Mouse (Mus musculus) hindbrain, embryonic 16.5 days (tissue): ENCODE results near the gene Grpel1. TPM values are rescaled to one million over a fixed set of nuclear protein-coding genes. Genes with fewer than 3 reads are reported as not detected.

Experiments
- ATAC-seq: fragments of 200-750 bp; cut with Nextera tagmentation; 2 replicates; pipeline ENCODE4 v1.8.0; 2017; ENCODE audit warnings: moderate TSS enrichment, moderate library complexity
- H3K27ac ChIP-seq: fragments of 300-500 bp; sonication (generic); 2 replicates; pipeline ENCODE4 v1.5.1; 2014; ENCODE audit warnings: low read depth, mild to moderate bottlenecking, control low read depth, low read length, moderate library complexity
- H3K27me3 ChIP-seq: fragments of 300-500 bp; sonication (generic); replicated peaks from 2 replicates; pipeline ENCODE4 v1.6.1; 2014; ENCODE audit warnings: low read length; ENCODE audit not compliant: control insufficient read depth, insufficient read depth
- H3K36me3 ChIP-seq: fragments of 300-500 bp; sonication (generic); 2 replicates; pipeline ENCODE4 v1.6.1; 2014; ENCODE audit warnings: mild to moderate bottlenecking, low read length, moderate library complexity, mixed read lengths; ENCODE audit not compliant: control insufficient read depth, insufficient read depth
- H3K4me1 ChIP-seq: fragments of 300-500 bp; sonication (generic); 2 replicates; pipeline ENCODE4 v1.6.1; 2014; ENCODE audit warnings: low read depth, low read length; ENCODE audit not compliant: control insufficient read depth, insufficient read depth
- H3K4me2 ChIP-seq: fragments of 300-500 bp; sonication (generic); 2 replicates; pipeline ENCODE4 v1.6.1; 2014; ENCODE audit warnings: mild to moderate bottlenecking, low read length, control low read depth, moderate library complexity
- H3K4me3 ChIP-seq: fragments of 300-500 bp; sonication (generic); 2 replicates; pipeline ENCODE4 v1.5.1; 2014; ENCODE audit warnings: mild to moderate bottlenecking, low read length, control low read depth, moderate library complexity
- H3K9ac ChIP-seq: fragments of 300-500 bp; sonication (generic); 2 replicates; pipeline ENCODE4 v1.6.1; 2014; ENCODE audit warnings: low read depth, mild to moderate bottlenecking, control low read depth, low read length, moderate library complexity
- H3K9me3 ChIP-seq: fragments of 300-500 bp; sonication (generic); 2 replicates; pipeline ENCODE4 v1.6.1; 2014; ENCODE audit warnings: mild to moderate bottlenecking, low read length, moderate library complexity; ENCODE audit not compliant: control insufficient read depth
- WGBS: fragments of 180-500 bp; shearing (Covaris S2); extraction: QIAGEN DNeasy Blood & Tissue Kit; methylation state at CpG from one replicate; pipeline ENCODE4 v1.1.7; 2014; 5-methylcytosine and 5-hydroxymethylcytosine counted together
- polyA plus RNA-seq: library from polyadenylated mRNA; unstranded; fragments of >200 nt; fragmentation: Nextera tagmentation; extraction: Ambion mirVana; gene quantifications from 2 replicates; pipeline ENCODE4 v1.2.1, GENCODE M21; 2015

The Grpel1 gene
- polyA plus RNA-seq, result 42.7 and 46.8 TPM in 2 replicates

- peak within 1 kb of the TSS; percentile 92 for H3K4me3 ChIP-seq
Observed at GRCm38 (mm10) chr5:36464709-36465661, at the start of gene Grpel1. Gene Grpel1 (plus strand): TSS chr5:36464998.

GRCm38 (mm10) chr5:36419861-36420260 lies 44.9 kb upstream of the Grpel1 start:
- H3K4me3 ChIP-seq, result no peak overlapping the region
- no peak overlapping the region for H3K4me2 ChIP-seq
- H3K9me3 ChIP-seq, result no peaks in the 10 kb centered on the region
- H3K36me3 ChIP-seq, result no peaks in the 10 kb centered on the region
- 75% methylated on average over 3 of the region's 3 CpGs for WGBS
- H3K9ac ChIP-seq, result no peak overlapping the region
- no peaks in the 10 kb centered on the region for H3K27me3 ChIP-seq
- no peak overlapping the region for H3K27ac ChIP-seq
- no peak for ATAC-seq
- no peaks in the 10 kb centered on the region for H3K4me1 ChIP-seq

More at GRCm38 (mm10) chr5:36464709-36465661, at the start of gene Grpel1:
- Histone ChIP-seq H3K36me3 (peaks cover 7% of the 10 kb centered on the region), H3K4me1 (peaks cover 16% of the 10 kb centered on the region), H3K27me3 (no peaks in the 10 kb centered on the region), H3K9ac (peak within 1 kb of the TSS; percentile 82), H3K4me2 (peak within 1 kb of the TSS; percentile 98), H3K27ac (peak within 1 kb of the TSS; percentile 79), H3K9me3 (no peaks in the 10 kb centered on the region)
- under 1% methylated on average over 68 of the region's 68 CpGs for WGBS
- peak; percentile 97 for ATAC-seq

- no peaks in the 10 kb centered on the region for H3K9me3 ChIP-seq
- H3K27ac ChIP-seq, result no peak overlapping the region
- no peak overlapping the region for H3K4me2 ChIP-seq
- ATAC-seq, result no peak
- peaks cover 1% of the 10 kb centered on the region; the same call in 1 of the 2 replicates for H3K4me1 ChIP-seq
- H3K36me3 ChIP-seq, result no peaks in the 10 kb centered on the region
- no peaks in the 10 kb centered on the region for H3K27me3 ChIP-seq
- no peak overlapping the region for H3K9ac ChIP-seq
- no peak overlapping the region for H3K4me3 ChIP-seq
Observed at GRCm38 (mm10) chr5:36422689-36423088, 42.1 kb upstream of the Grpel1 start.

- H3K4me3 ChIP-seq, result no peak overlapping the region
- no peaks in the 10 kb centered on the region for H3K9me3 ChIP-seq
- no peak overlapping the region for H3K9ac ChIP-seq
- ATAC-seq, result no peak
- H3K36me3 ChIP-seq, result no peaks in the 10 kb centered on the region
- no peaks in the 10 kb centered on the region for H3K27me3 ChIP-seq
- H3K27ac ChIP-seq, result no peak overlapping the region
- H3K4me1 ChIP-seq, result peaks cover 5% of the 10 kb centered on the region; the same call in 1 of the 2 replicates
- H3K4me2 ChIP-seq, result no peak overlapping the region
Observed at GRCm38 (mm10) chr5:36424676-36425075, 40.1 kb upstream of the Grpel1 start.

GRCm38 (mm10) chr5:36426404-36426803 lies 38.4 kb upstream of the Grpel1 start:
- H3K4me2 ChIP-seq, result no peak overlapping the region
- no peak overlapping the region for H3K9ac ChIP-seq
- 83% methylated on average over 5 of the region's 5 CpGs for WGBS
- H3K4me1 ChIP-seq, result peaks cover 5% of the 10 kb centered on the region; the same call in 1 of the 2 replicates
- H3K27ac ChIP-seq, result no peak overlapping the region
- no peaks in the 10 kb centered on the region for H3K9me3 ChIP-seq
- no peaks in the 10 kb centered on the region for H3K36me3 ChIP-seq
- no peaks in the 10 kb centered on the region for H3K27me3 ChIP-seq
- no peak for ATAC-seq
- no peak overlapping the region for H3K4me3 ChIP-seq

GRCm38 (mm10) chr5:36427831-36428230 lies 37.0 kb upstream of the Grpel1 start:
- H3K4me3 ChIP-seq, result no peak overlapping the region
- no peak overlapping the region for H3K4me2 ChIP-seq
- no peaks in the 10 kb centered on the region for H3K36me3 ChIP-seq
- ATAC-seq, result peak; percentile 63; the same call in 1 of the 2 replicates
- WGBS, result 42% methylated on average over 11 of the region's 11 CpGs
- no peaks in the 10 kb centered on the region for H3K27me3 ChIP-seq
- no peaks in the 10 kb centered on the region for H3K9me3 ChIP-seq
- no peak overlapping the region for H3K27ac ChIP-seq
- H3K4me1 ChIP-seq, result peaks cover 5% of the 10 kb centered on the region; the same call in 1 of the 2 replicates
- H3K9ac ChIP-seq, result no peak overlapping the region

- Histone ChIP-seq H3K27ac (no peak overlapping the region), H3K27me3 (no peaks in the 10 kb centered on the region), H3K4me2 (no peak overlapping the region), H3K9ac (no peak overlapping the region), H3K36me3 (no peaks in the 10 kb centered on the region), H3K4me3 (no peak overlapping the region), H3K9me3 (no peaks in the 10 kb centered on the region), H3K4me1 (peaks cover 5% of the 10 kb centered on the region; the same call in 1 of the 2 replicates)
- WGBS, result 77% methylated on average over 3 of the region's 3 CpGs
- ATAC-seq, result no peak
Observed at GRCm38 (mm10) chr5:36429551-36429950, 35.2 kb upstream of the Grpel1 start.

GRCm38 (mm10) chr5:36431711-36432110 lies 33.1 kb upstream of the Grpel1 start:
- Histone ChIP-seq H3K27ac (no peak overlapping the region), H3K27me3 (no peaks in the 10 kb centered on the region), H3K36me3 (no peaks in the 10 kb centered on the region), H3K4me1 (peaks cover 5% of the 10 kb centered on the region; the same call in 1 of the 2 replicates), H3K4me2 (no peak overlapping the region), H3K4me3 (no peak overlapping the region), H3K9me3 (no peaks in the 10 kb centered on the region), H3K9ac (no peak overlapping the region)
- ATAC-seq, result no peak
- WGBS, result 53% methylated on average over 2 of the region's 2 CpGs

- peak; percentile 63 for ATAC-seq
- Histone ChIP-seq H3K27ac (no peak overlapping the region), H3K4me2 (no peak overlapping the region)
Observed at GRCm38 (mm10) chr5:36434398-36434967, 30.3 kb upstream of the Grpel1 start.

More at GRCm38 (mm10) chr5:36434398-36434967, 30.3 kb upstream of the Grpel1 start:
- Histone ChIP-seq H3K9me3 (no peaks in the 10 kb centered on the region), H3K4me1 (no peaks in the 10 kb centered on the region), H3K27me3 (no peaks in the 10 kb centered on the region), H3K36me3 (no peaks in the 10 kb centered on the region), H3K9ac (no peak overlapping the region), H3K4me3 (no peak overlapping the region)
- 42% methylated on average over 9 of the region's 9 CpGs for WGBS
